Mouse (Mus musculus) heart, embryonic 11.5 days (tissue): Measurements from ENCODE around the gene Rfx3. TPM values are rescaled to one million over a fixed set of nuclear protein-coding genes. Genes with fewer than 3 reads are reported as not detected.

Experiments used
- ATAC-seq: fragments of 200-750 bp; cut with Nextera tagmentation; replicated peaks from 2 replicates; pipeline ENCODE4 v1.8.0; 2017; ENCODE audit warnings: moderate library complexity; ENCODE audit not compliant: insufficient number of reproducible peaks, low FRiP score, low TSS enrichment
- H3K27ac ChIP-seq: fragments of 300-500 bp; sonication (generic); 2 replicates; pipeline ENCODE4 v1.5.1; 2014; ENCODE audit warnings: mild to moderate bottlenecking, low read depth, low read length
- H3K27me3 ChIP-seq: fragments of 300-500 bp; sonication (generic); 2 replicates; pipeline ENCODE4 v1.6.1; 2014; ENCODE audit warnings: mild to moderate bottlenecking, low read length, mixed read lengths; ENCODE audit not compliant: control insufficient read depth, insufficient read depth
- H3K36me3 ChIP-seq: fragments of 300-500 bp; sonication (generic); 2 replicates; pipeline ENCODE4 v1.6.1; 2014; ENCODE audit warnings: mild to moderate bottlenecking, low read length, moderate library complexity, mixed read lengths; ENCODE audit not compliant: control insufficient read depth, insufficient read depth
- H3K4me1 ChIP-seq: fragments of 300-500 bp; sonication (generic); 2 replicates; pipeline ENCODE4 v1.6.1; 2014; ENCODE audit warnings: low read length; ENCODE audit not compliant: control insufficient read depth, insufficient read depth
- H3K4me2 ChIP-seq: fragments of 300-500 bp; sonication (generic); 2 replicates; pipeline ENCODE4 v1.6.1; 2014; ENCODE audit warnings: mild to moderate bottlenecking, moderate library complexity
- H3K4me3 ChIP-seq: fragments of 300-500 bp; sonication (generic); 2 replicates; pipeline ENCODE4 v1.5.1; 2014; ENCODE audit warnings: low read depth, low read length
- H3K9ac ChIP-seq: fragments of 300-500 bp; sonication (generic); 2 replicates; pipeline ENCODE4 v1.6.1; 2014; ENCODE audit warnings: mild to moderate bottlenecking, low read depth, low read length, moderate library complexity
- H3K9me3 ChIP-seq: fragments of 300-500 bp; sonication (generic); replicated peaks from 2 replicates; pipeline ENCODE4 v1.6.1; 2016; ENCODE audit warnings: low read length; ENCODE audit not compliant: control insufficient read depth
- WGBS: fragments of 180-500 bp; shearing (Covaris S2); extraction: QIAGEN DNeasy Blood & Tissue Kit; methylation state at CpG from one replicate; pipeline ENCODE4 v1.1.7; 2014; ENCODE audit not compliant: insufficient replicate concordance; 5-methylcytosine and 5-hydroxymethylcytosine counted together
- polyA plus RNA-seq: library from polyadenylated mRNA; unstranded; fragments of >200 nt; fragmentation: Nextera tagmentation; extraction: Ambion mirVana; gene quantifications from 2 replicates; pipeline ENCODE4 v1.2.1, GENCODE M21; 2014

Gene Rfx3
- polyA plus RNA-seq, 1 experiment from 2014 or later = 10.3 TPM

DNA sequence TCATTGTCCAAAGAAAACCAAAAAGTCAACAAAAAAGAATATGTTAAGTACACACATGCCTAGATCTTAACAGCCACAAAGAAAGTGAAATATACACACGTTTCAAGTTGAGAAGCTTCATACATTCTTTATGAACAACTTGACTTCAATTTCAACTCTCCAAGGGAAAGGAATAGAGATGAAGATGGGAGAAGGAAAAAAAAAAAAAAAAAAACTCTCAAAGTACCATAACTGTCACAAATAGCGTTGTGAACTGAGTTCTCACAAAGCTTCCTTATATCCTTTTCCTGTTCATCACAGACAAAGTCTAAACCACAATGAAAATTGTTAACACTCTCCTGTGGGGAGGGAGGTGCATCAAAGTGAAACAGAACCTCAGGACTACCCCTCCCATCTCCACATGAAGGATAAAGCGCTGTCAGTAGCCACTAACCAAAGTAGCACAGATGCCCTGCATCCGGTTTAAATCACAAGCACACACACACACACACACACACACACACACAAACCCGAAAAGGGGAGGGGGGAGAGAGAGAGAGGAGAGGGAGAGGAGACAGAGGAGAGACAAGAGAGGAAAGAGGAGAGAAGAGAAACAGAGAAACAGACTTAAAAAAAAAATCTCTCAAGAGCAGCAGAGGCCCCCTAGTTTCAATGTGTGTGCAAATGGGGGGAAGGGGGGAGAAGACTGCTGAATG is 1.2 kb downstream of the Rfx3 start:
- H3K4me2 ChIP-seq = peak overlapping the region; percentile 73
- no peaks in the 10 kb centered on the region for H3K36me3 ChIP-seq
- peak overlapping the region; percentile 89 for H3K9ac ChIP-seq
- ATAC-seq = no peak
- no peaks in the 10 kb centered on the region for H3K27me3 ChIP-seq
- peak overlapping the region; percentile 92 for H3K4me3 ChIP-seq
- 1% methylated on average over 5 of the region's 5 CpGs for WGBS
- no peaks in the 10 kb centered on the region; the same call in 1 of the 2 replicates for H3K4me1 ChIP-seq
- no peaks in the 10 kb centered on the region for H3K9me3 ChIP-seq
- peak overlapping the region; percentile 96 for H3K27ac ChIP-seq

DNA sequence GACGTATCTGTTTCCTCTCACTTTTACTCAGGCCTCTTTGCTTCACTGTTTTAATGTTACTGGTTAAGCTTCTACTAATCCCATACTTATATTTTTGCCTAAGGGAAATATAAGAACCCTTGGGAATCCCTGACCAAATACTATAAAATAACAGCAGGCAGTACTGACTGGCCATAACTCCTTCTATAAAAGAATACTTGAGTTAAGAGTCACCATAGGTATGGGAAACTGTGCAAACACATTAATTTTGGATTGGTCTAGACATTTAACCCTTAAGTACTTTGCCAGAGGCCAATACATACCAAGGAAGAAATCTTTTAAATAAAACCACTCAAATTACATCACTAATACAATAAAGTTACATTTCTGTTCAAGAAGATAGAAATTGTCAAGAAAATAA is 6.8 kb downstream of the Rfx3 start:
- Histone ChIP-seq H3K4me1 (peaks cover 4% of the 10 kb centered on the region; the same call in 1 of the 2 replicates), H3K27ac (peak overlapping the region; percentile 82), H3K27me3 (no peaks in the 10 kb centered on the region), H3K4me2 (peak overlapping the region; percentile 39; the same call in 1 of the 2 replicates), H3K4me3 (no peak overlapping the region), H3K9me3 (no peaks in the 10 kb centered on the region), H3K36me3 (no peaks in the 10 kb centered on the region), H3K9ac (no peak overlapping the region)
- 20% methylated on average over 1 of the region's 1 CpGs for WGBS
- no peak for ATAC-seq

DNA sequence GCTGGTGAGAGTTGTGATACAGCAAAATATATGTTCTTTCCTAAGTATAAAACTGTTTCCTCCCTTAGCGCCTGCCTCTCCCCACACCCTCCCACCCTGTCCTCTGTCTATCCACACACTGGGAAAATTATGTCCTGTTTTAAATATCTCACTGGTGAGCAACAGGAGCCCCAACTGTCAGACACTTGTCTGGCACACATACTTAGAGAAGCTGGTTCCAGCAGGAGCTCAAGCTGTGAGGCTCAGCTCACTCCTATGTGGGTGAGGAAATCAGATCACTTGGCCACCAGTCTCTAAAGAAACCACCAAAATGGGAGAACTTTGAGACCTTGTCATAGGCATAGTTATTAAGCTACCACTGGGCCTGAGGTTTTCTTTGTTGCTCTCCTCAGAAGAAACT is 7.5 kb downstream of the Rfx3 start:
- Histone ChIP-seq H3K4me2 (peak overlapping the region; percentile 39), H3K27ac (peak overlapping the region; percentile 82), H3K9ac (no peak overlapping the region), H3K4me3 (no peak overlapping the region), H3K9me3 (no peaks in the 10 kb centered on the region), H3K4me1 (peaks cover 4% of the 10 kb centered on the region; the same call in 1 of the 2 replicates), H3K27me3 (no peaks in the 10 kb centered on the region), H3K36me3 (no peaks in the 10 kb centered on the region)
- 39% methylated on average over 1 of the region's 1 CpGs for WGBS
- peak; percentile 49; the same call in 1 of the 2 replicates for ATAC-seq

DNA sequence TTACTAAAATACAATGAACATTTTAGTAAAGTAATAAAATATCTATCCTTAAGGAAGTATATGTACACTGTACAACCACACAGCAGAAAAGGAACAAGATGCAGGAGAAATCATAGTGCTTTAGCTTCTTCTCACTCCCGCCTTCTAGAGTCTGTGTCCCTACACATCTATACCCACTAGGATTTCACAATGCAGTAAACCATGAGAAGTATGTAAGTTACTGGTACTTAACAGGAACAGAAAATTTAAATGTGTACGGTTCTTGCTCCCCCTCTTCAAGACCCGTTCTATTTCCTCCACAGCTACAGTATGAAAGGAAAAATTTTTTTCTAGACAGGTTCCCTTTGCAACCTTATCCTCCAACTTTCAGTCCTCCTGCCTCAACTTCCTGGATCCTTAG is 8.3 kb downstream of the Rfx3 start:
- Histone ChIP-seq H3K27ac (no peak overlapping the region), H3K4me3 (no peak overlapping the region), H3K4me1 (peaks cover 4% of the 10 kb centered on the region; the same call in 1 of the 2 replicates), H3K27me3 (no peaks in the 10 kb centered on the region), H3K9me3 (no peaks in the 10 kb centered on the region), H3K4me2 (no peak overlapping the region), H3K36me3 (no peaks in the 10 kb centered on the region), H3K9ac (no peak overlapping the region)
- WGBS = 70% methylated on average over 3 of the region's 3 CpGs
- no peak for ATAC-seq

DNA sequence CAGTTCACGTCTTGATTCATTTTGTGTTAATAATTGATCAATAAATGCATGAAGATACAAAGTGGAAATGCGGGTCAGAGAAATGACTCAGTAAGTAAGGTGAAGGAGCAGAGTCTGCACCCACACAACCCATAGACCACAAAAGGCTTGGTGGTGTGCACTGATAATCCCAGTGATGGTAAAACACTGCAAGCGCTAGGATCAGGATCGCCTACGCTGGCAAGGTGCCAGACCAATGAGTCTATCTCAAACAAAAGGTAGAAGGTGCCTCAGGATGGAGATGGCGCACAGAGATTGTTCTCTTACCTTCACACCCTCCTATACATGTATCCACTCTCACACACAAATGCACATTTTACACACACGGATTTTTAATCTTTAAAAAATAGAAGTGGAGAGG is 18.2 kb downstream of the Rfx3 start:
- Histone ChIP-seq H3K9ac (no peak overlapping the region), H3K27me3 (no peaks in the 10 kb centered on the region), H3K4me3 (no peak overlapping the region), H3K27ac (no peak overlapping the region), H3K9me3 (no peaks in the 10 kb centered on the region), H3K4me2 (no peak overlapping the region), H3K4me1 (no peaks in the 10 kb centered on the region), H3K36me3 (no peaks in the 10 kb centered on the region)
- 84% methylated on average over 7 of the region's 7 CpGs for WGBS
- ATAC-seq = no peak

DNA sequence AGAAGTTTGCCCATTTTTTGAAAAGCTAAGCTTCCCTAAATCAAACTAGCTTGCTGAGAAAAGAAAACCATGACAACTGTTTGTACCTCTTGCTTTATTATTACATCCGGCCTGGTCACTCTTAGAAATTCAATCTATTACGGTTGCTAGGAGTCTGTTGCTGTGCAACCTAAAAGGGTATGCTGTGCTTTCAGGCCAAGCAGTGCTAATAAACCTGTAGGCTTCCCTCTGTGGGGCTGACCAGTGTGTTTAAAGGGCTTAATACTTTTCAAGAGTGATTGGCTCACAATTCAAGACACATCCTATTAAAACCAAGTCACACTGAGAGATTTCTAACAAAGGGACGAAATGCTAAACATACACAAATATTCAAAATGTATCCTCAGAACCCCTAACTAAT is 22.2 kb downstream of the Rfx3 start:
- no peak for ATAC-seq

DNA sequence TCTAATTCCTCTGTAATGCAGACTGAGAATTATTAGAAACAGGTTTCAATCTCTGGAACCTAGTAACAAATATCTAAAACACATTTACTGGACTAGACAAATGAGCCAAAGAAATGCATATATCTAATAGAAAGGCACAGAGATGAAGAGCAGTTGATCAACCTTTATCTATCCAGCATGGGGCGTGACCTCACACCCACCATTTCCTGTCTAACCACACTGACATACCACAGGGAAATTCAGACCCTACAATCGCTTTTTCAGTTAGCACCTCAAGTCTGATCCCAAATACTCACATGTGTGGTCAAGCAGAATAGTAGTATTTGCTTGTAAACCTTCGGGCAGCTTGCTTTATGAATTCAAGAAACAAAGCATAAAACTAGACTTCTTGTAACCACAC is 43.4 kb downstream of the Rfx3 start:
- H3K36me3 ChIP-seq = no peaks in the 10 kb centered on the region
- no peaks in the 10 kb centered on the region for H3K27me3 ChIP-seq
- H3K27ac ChIP-seq = no peak overlapping the region
- H3K9me3 ChIP-seq = no peaks in the 10 kb centered on the region
- H3K4me2 ChIP-seq = no peak overlapping the region
- H3K9ac ChIP-seq = no peak overlapping the region
- H3K4me3 ChIP-seq = no peak overlapping the region
- H3K4me1 ChIP-seq = no peaks in the 10 kb centered on the region
- 71% methylated on average over 3 of the region's 3 CpGs for WGBS
- no peak for ATAC-seq

More for the DNA sequence above, 22.2 kb downstream of the Rfx3 start:
- Histone ChIP-seq H3K36me3 (no peaks in the 10 kb centered on the region), H3K9ac (no peak overlapping the region), H3K4me1 (no peaks in the 10 kb centered on the region), H3K4me3 (no peak overlapping the region), H3K27ac (no peak overlapping the region), H3K27me3 (no peaks in the 10 kb centered on the region), H3K9me3 (no peaks in the 10 kb centered on the region), H3K4me2 (no peak overlapping the region)
- WGBS = 81% methylated on average over 3 of the region's 3 CpGs

DNA sequence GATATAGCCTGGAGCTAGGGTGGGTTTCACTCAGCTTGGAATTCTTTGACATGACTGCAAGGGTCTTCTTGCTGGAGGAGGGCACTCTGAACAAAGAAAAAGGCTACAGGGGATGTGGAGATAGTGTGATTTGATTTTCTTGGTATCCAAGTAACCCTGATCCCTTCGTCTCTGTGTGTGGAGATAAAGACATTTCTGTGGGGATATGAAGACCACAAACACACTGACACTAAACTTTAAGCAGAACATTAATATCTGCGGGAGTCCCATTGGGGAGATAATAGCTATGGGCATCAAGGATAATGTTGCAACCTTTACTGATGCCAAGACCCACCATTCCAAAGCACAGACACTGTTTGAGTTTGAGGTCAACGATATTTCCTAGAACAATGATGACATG is 49.7 kb downstream of the Rfx3 start:
- WGBS = 89% methylated on average over 3 of the region's 3 CpGs
- H3K9ac ChIP-seq = no peak overlapping the region
- H3K4me3 ChIP-seq = no peak overlapping the region
- H3K27me3 ChIP-seq = no peaks in the 10 kb centered on the region
- ATAC-seq = no peak
- no peak overlapping the region for H3K27ac ChIP-seq
- H3K4me1 ChIP-seq = no peaks in the 10 kb centered on the region
- H3K9me3 ChIP-seq = no peaks in the 10 kb centered on the region
- no peak overlapping the region for H3K4me2 ChIP-seq
- H3K36me3 ChIP-seq = no peaks in the 10 kb centered on the region

DNA sequence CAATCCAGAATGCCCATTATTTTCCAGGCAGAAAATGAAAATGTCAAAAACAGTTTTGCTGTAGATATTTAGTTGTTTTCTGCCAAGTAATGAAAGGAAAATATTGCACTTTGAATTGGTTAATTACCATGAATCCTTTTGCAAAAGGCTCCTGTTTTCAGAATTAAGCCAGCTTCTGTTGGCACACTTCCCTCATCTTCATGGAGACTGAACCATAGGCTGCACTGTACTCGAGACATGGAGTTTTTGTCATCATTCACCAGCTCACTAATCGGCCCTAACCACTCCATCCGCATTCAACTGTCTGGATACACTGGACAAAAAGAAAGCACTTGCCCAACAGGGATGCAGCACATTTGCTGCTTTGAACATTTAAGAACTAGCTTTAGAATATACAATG is 75.5 kb downstream of the Rfx3 start:
- no peaks in the 10 kb centered on the region for H3K36me3 ChIP-seq
- 80% methylated on average over 3 of the region's 3 CpGs for WGBS
- no peaks in the 10 kb centered on the region for H3K9me3 ChIP-seq
- no peak overlapping the region for H3K27ac ChIP-seq
- H3K9ac ChIP-seq = no peak overlapping the region
- H3K4me3 ChIP-seq = no peak overlapping the region
- ATAC-seq = no peak
- H3K4me1 ChIP-seq = 0 out of 2 replicates have a peak, but pooled peaks cover 3% of the 10 kb centered on the region
- H3K27me3 ChIP-seq = no peaks in the 10 kb centered on the region
- no peak overlapping the region for H3K4me2 ChIP-seq
